Comparison of ENCODE assay signal across 8 mouse cellular contexts in the genomic region with DNA sequence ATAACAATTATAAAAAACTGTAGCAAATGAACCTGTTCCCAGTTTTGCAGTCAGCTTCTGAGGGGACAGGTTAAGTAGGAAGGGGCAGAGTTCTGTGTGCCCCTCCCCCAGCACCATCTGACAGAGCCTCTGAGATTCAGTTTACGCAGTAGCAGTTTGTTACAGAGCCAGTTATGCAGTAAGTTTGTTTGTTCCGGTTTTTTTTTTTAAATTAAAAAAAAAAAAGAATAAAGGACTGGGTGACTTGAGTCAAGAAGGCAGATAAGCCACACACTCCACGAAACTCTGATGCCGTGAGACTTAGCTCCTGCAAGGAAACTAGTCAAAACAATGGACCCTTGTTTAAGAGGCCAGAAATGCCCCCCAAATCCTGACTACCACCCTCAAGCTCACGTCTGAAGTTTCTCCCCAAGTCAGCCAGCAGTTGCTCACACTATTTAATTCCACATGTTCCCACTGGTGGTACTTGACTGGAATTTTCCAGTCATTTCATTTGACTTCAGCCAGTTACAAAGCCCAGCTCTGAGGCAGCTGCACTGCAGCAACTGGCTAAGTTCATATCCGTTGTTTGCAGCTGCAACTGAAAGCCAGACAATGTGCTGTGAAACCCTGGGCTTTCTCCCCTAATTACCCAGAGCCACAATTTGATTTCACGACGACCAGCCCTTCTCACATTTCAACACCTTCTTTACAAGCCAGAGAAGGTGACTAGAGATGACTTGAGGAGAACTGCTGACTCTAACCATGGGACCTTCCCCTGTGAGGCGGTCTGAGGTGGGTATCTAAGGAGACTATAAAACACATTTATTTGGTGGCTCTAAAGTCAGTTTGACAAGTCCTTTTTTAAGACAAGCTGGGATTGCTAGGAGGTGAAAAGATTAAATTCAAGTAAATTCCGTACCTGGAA. TPM values are rescaled to one million over a fixed set of nuclear protein-coding genes. Genes with fewer than 3 reads are reported as not detected.
DNase-seq lines count a peak whose midpoint lies in the region; ATAC-seq and TF ChIP-seq lines count a peak whose summit lies in the region.
"Had no signal": no experiment of that assay in that cellular context is flagged by ENCODE, and none has a peak within 500 bp of the region (broad histone marks: within the 10 kb centered on the region; RNA-seq: fewer than 3 reads in every experiment).

No protein-coding gene starts in this region.

- H3K36me3 ChIP-seq in kidney, embryonic 15.5 days = peaks cover 25% of the 10 kb centered on the region
- peaks cover 5% of the 10 kb centered on the region for H3K36me3 ChIP-seq in embryonic facial prominence, embryonic 11.5 days (replicated peaks; ENCODE audit: control insufficient read depth, insufficient read depth, low read depth, low read length)
- peaks cover 32% of the 10 kb centered on the region for H3K36me3 ChIP-seq in hindbrain, embryonic 13.5 days
- no peaks in the 10 kb centered on the region; the same call in 1 of the 2 replicates for H3K36me3 ChIP-seq in midbrain, embryonic 15.5 days (replicated peaks)

- H3K4me2 ChIP-seq in kidney, embryonic 15.5 days = peak overlapping the region; percentile 16; the same call in 1 of the 2 replicates
- H3K4me2 ChIP-seq in embryonic facial prominence, embryonic 11.5 days (ENCODE audit: low read depth, low read length) = no peak overlapping the region
- 0 out of 2 replicates have a peak overlapping the region, but pooled peaks have one; percentile 6 for H3K4me2 ChIP-seq in hindbrain, embryonic 13.5 days
- peak overlapping the region; percentile 8 for H3K4me2 ChIP-seq in midbrain, embryonic 15.5 days

- TF ChIP-seq CTCF in left cerebral cortex, adult 2 months (IDR thresholded peaks at IDR 0.05) = no peak

- no peak for DNase-seq in kidney, adult 18-20 months
- peak; percentile 53 for DNase-seq in embryonic facial prominence, embryonic 11.5 days (ENCODE audit: low spot score)
- no peak for DNase-seq in left cerebral cortex, adult 2 months (ENCODE audit: extremely low spot score in 1 of 2, low spot score in 2 of 2)
- no peak for DNase-seq in left cerebral cortex, postnatal 25 days (ENCODE audit: low spot score in 2 of 2)
- DNase-seq: liver had no signal

- intact Hi-C loops in left cerebral cortex, adult 2 months (cut with DNase I) = loop anchor here (5.0 kb wide), 1 partner anchor 1094 kb away; no protein-coding TSS in a partner anchor
- intact Hi-C loops in left cerebral cortex, postnatal 25 days (cut with DNase I) = loop anchor here (10.0 kb wide), 1 partner anchor 1096 kb away; no protein-coding TSS in a partner anchor

- WGBS in kidney, embryonic 15.5 days = 20% methylated on average over 10 of the region's 10 CpGs
- WGBS in embryonic facial prominence, embryonic 11.5 days = 17% methylated on average over 10 of the region's 10 CpGs
- WGBS in hindbrain, embryonic 13.5 days = 30% methylated on average over 10 of the region's 10 CpGs
- 19% methylated on average over 10 of the region's 10 CpGs for WGBS in midbrain, embryonic 15.5 days

- H3K27me3 ChIP-seq in kidney, embryonic 15.5 days = no peaks in the 10 kb centered on the region
- H3K27me3 ChIP-seq in embryonic facial prominence, embryonic 11.5 days (ENCODE audit: control insufficient read depth, insufficient read depth, low read length) = no peaks in the 10 kb centered on the region
- H3K27me3 ChIP-seq in hindbrain, embryonic 13.5 days = no peaks in the 10 kb centered on the region
- H3K27me3 ChIP-seq in midbrain, embryonic 15.5 days (replicated peaks) = no peaks in the 10 kb centered on the region

- peaks cover 64% of the 10 kb centered on the region for H3K4me1 ChIP-seq in kidney, embryonic 15.5 days
- peaks cover 6% of the 10 kb centered on the region for H3K4me1 ChIP-seq in embryonic facial prominence, embryonic 11.5 days (ENCODE audit: control insufficient read depth, insufficient read depth, low read length)
- peaks cover 69% of the 10 kb centered on the region for H3K4me1 ChIP-seq in hindbrain, embryonic 13.5 days (replicated peaks)
- H3K4me1 ChIP-seq in midbrain, embryonic 15.5 days = peaks cover 53% of the 10 kb centered on the region

- ATAC-seq in kidney, embryonic 15.5 days (replicated peaks; ENCODE audit: low FRiP score) = no peak
- ATAC-seq in embryonic facial prominence, embryonic 11.5 days (replicated peaks; ENCODE audit: insufficient number of reproducible peaks, low FRiP score, low TSS enrichment, low read depth) = no peak
- no peak for ATAC-seq in hindbrain, embryonic 13.5 days (ENCODE audit: low FRiP score)
- ATAC-seq in midbrain, embryonic 15.5 days (replicated peaks) = no peak

- H3K4me3 ChIP-seq in kidney, embryonic 15.5 days (replicated peaks) = no peak overlapping the region
- no peak overlapping the region for H3K4me3 ChIP-seq in embryonic facial prominence, embryonic 11.5 days (ENCODE audit: low read depth, low read length)
- no peak overlapping the region for H3K4me3 ChIP-seq in hindbrain, embryonic 13.5 days
- H3K4me3 ChIP-seq in midbrain, embryonic 15.5 days = no peak overlapping the region
- H3K4me3 ChIP-seq in left cerebral cortex, adult 2 months = no peak overlapping the region

- H3K9ac ChIP-seq in kidney, embryonic 15.5 days = no peak overlapping the region
- no peak overlapping the region; the same call in 1 of the 2 replicates for H3K9ac ChIP-seq in embryonic facial prominence, embryonic 11.5 days (replicated peaks; ENCODE audit: low read length)
- H3K9ac ChIP-seq in hindbrain, embryonic 13.5 days = no peak overlapping the region
- H3K9ac ChIP-seq in midbrain, embryonic 15.5 days = no peak overlapping the region

- no peaks in the 10 kb centered on the region for H3K9me3 ChIP-seq in kidney, embryonic 15.5 days (replicated peaks)
- no peaks in the 10 kb centered on the region for H3K9me3 ChIP-seq in embryonic facial prominence, embryonic 11.5 days (replicated peaks; ENCODE audit: control insufficient read depth, low read length)
- H3K9me3 ChIP-seq in hindbrain, embryonic 13.5 days = no peaks in the 10 kb centered on the region
- H3K9me3 ChIP-seq in midbrain, embryonic 15.5 days = no peaks in the 10 kb centered on the region

- H3K27ac ChIP-seq in kidney, embryonic 15.5 days = peak overlapping the region; percentile 78
- H3K27ac ChIP-seq in embryonic facial prominence, embryonic 11.5 days (replicated peaks; ENCODE audit: low read depth, low read length) = 0 out of 2 replicates have a peak overlapping the region, but pooled peaks have one; percentile 53
- peak overlapping the region; percentile 19 for H3K27ac ChIP-seq in hindbrain, embryonic 13.5 days
- 0 out of 2 replicates have a peak overlapping the region, but pooled peaks have one; percentile 12 for H3K27ac ChIP-seq in midbrain, embryonic 15.5 days
- no peak overlapping the region for H3K27ac ChIP-seq in left cerebral cortex, adult 2 months

RNA-seq across cellular contexts. Expression of a gene that starts 22.1 kb away (rescaled TPM):
- 12.5 and 13.3 TPM in 2 replicates for polyA plus RNA-seq in kidney, embryonic 15.5 days (2015; fragmentation: Nextera tagmentation; extraction: Ambion mirVana)
- polyA plus RNA-seq in embryonic facial prominence, embryonic 11.5 days (2014; fragmentation: Nextera tagmentation; extraction: Ambion mirVana) = 26.0 and 28.9 TPM in 2 replicates
- 86.6 and 97.1 TPM in 2 replicates for polyA plus RNA-seq in hindbrain, embryonic 13.5 days (2015; fragmentation: Nextera tagmentation; extraction: Ambion mirVana)
- polyA plus RNA-seq in midbrain, embryonic 15.5 days (2015; fragmentation: Nextera tagmentation; extraction: Ambion mirVana) = 73.1 and 76.5 TPM in 2 replicates
- total RNA-seq in left cerebral cortex, adult 2 months (2021) = 10 to 100 TPM; 71.0 to 75.1 TPM
- total RNA-seq in left cerebral cortex, postnatal 25 days (2021) = 10 to 100 TPM; 62.6 to 66.2 TPM
